Mouse (Mus musculus): ENCODE results near the gene Hic1.

DNA sequence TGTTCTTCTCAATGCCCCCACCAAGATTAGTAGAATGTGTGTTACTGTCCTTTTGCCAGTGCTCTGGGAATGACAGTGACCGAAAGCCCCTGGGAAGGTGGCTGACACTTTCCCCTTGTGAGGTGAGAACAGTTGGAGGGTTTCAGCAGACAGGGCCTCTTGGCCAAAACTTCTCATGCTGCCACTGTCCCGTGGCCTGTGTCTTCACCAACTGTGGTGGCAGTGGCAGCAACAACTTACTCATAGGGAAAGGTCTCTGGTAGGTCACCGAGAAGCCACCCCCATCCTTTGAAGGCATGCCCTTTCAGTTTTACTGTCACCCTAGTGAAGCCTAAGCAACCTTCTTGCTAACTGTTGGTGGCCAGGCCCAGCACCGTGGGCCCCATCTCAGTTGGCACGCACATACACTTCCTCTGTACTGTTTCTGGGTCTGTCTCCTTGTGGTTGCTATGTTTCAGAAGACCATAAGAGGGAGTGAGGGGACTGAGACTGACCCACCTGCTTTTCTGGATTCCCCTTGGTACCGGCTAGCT is 15.2 kb downstream of the Hic1 start:
- TF ChIP-seq EP300 (IDR thresholded peaks at IDR 0.05; ENCODE audit: low read depth): no peak
- no peak for TF ChIP-seq CTCF (IDR thresholded peaks at IDR 0.05; ENCODE audit: low read depth)
